Mouse (Mus musculus) CH12.LX (cell line): ENCODE measurements around the gene Glb1. TPM values are rescaled to one million over a fixed set of nuclear protein-coding genes. Genes with fewer than 3 reads are reported as not detected.
"Not testable (repeated sequence)": the region's sequence is repeated elsewhere in the genome, so short reads cannot be mapped to it uniquely, and the experiment has no call there.

ENCODE experiments used
- DNase-seq: peaks from one replicate; pipeline ENCODE4 v3.0.0-alpha.2; 2013; ENCODE audit errors: extremely low read depth
- H3K27ac ChIP-seq: 2 replicates; pipeline ENCODE4 v1.5.1; 2012; ENCODE audit warnings: low read depth, mild to moderate bottlenecking, control low read depth, moderate library complexity; ENCODE audit not compliant: insufficient read depth
- H3K27me3 ChIP-seq: replicated peaks from 2 replicates; pipeline ENCODE3; 2012; ENCODE audit warnings: inconsistent platforms
- H3K36me3 ChIP-seq, 2 experiments: replicated peaks in 1 of 2; 2 replicates each; pipeline versions ENCODE3 to v1.6.1; 2012; ENCODE audit warnings: inconsistent platforms in 1 of 2, low read length in 1 of 2, mild to moderate bottlenecking in 1 of 2, mixed read lengths in 1 of 2, moderate library complexity in 1 of 2; ENCODE audit not compliant: control insufficient read depth in 1 of 2, insufficient read depth in 1 of 2
- H3K4me1 ChIP-seq, 2 experiments: 2 replicates each; pipeline ENCODE4 v1.6.1; 2012; ENCODE audit warnings: inconsistent platforms in 1 of 2, moderate library complexity in 1 of 2; ENCODE audit not compliant: insufficient read depth in 2 of 2, control insufficient read depth in 1 of 2
- H3K4me2 ChIP-seq: 2 replicates; pipeline ENCODE4 v1.6.1; 2012; ENCODE audit warnings: low read depth, mild to moderate bottlenecking, control low read depth; ENCODE audit not compliant: poor library complexity, insufficient read depth, severe bottlenecking
- H3K4me3 ChIP-seq, 3 experiments: fragments of 150-350 bp in 1 of 3; sonication (generic) in 1 of 3; replicated peaks in 1 of 3; 2 replicates each; pipeline versions ENCODE3 to v1.5.1; 2011 to 2012; ENCODE audit warnings: low read depth in 2 of 3, low read length in 2 of 3, mild to moderate bottlenecking in 2 of 3, moderate library complexity in 2 of 3, control low read depth in 1 of 3, improper control_type of control experiment in 1 of 3, inconsistent platforms in 1 of 3, mixed read lengths in 1 of 3; ENCODE audit not compliant: poor library complexity in 1 of 3
- H3K79me2 ChIP-seq: replicated peaks from 2 replicates; pipeline ENCODE4 v1.6.1; 2012; ENCODE audit warnings: mild to moderate bottlenecking, moderate library complexity; ENCODE audit not compliant: control insufficient read depth, poor library complexity, insufficient read depth, severe bottlenecking; ENCODE audit errors: extremely low read depth
- H3K9ac ChIP-seq: 2 replicates; pipeline ENCODE4 v1.6.1; 2012; ENCODE audit warnings: low read depth, mild to moderate bottlenecking, control low read depth, moderate library complexity; ENCODE audit not compliant: insufficient read depth
- H3K9me3 ChIP-seq: replicated peaks from 2 replicates; pipeline ENCODE3; 2012; ENCODE audit warnings: low read length, inconsistent platforms, mixed read lengths
- CHD2 ChIP-seq: IDR thresholded peaks from 2 replicates; pipeline ENCODE4 v1.6.1; 2011; ENCODE audit warnings: low read length, improper control_type of control experiment
- CTCF ChIP-seq, 2 experiments: IDR thresholded peaks in 1 of 2; conservative IDR thresholded peaks in 1 of 2; 2 replicates each; pipeline ENCODE4 v1.5.1; 2011 to 2012; ENCODE audit warnings: low read depth in 2 of 2, low read length in 2 of 2, improper control_type of control experiment in 1 of 2, inconsistent platforms in 1 of 2, mild to moderate bottlenecking in 1 of 2, moderate library complexity in 1 of 2
- ELF1 ChIP-seq: IDR thresholded peaks from 2 replicates; pipeline ENCODE4 v1.6.1; 2014; ENCODE audit warnings: low read depth, mild to moderate bottlenecking, inconsistent platforms, low read length, improper control_type of control experiment
- HCFC1 ChIP-seq: IDR thresholded peaks from 2 replicates; pipeline ENCODE4 v1.6.1; 2012; ENCODE audit warnings: low read depth, mild to moderate bottlenecking, inconsistent platforms, low read length, improper control_type of control experiment
- JUN ChIP-seq: IDR thresholded peaks from 2 replicates; pipeline ENCODE4 v1.6.1; 2011; ENCODE audit warnings: low read depth, mild to moderate bottlenecking, low read length, improper control_type of control experiment, moderate library complexity; ENCODE audit not compliant: insufficient read depth
- NELFE ChIP-seq: IDR thresholded peaks from 2 replicates; pipeline ENCODE4 v1.6.1; 2011; ENCODE audit warnings: low read depth, low read length, improper control_type of control experiment
- NRF1 ChIP-seq: IDR thresholded peaks from 2 replicates; pipeline ENCODE4 v1.6.1; 2014; ENCODE audit warnings: low read depth, mild to moderate bottlenecking, inconsistent platforms, low read length, improper control_type of control experiment, moderate library complexity
- PAX5 ChIP-seq: IDR thresholded peaks from 2 replicates; pipeline ENCODE4 v1.6.1; 2012; ENCODE audit warnings: low read length, inconsistent platforms, mixed read lengths
- RAD21 ChIP-seq: IDR thresholded peaks from 2 replicates; pipeline ENCODE4 v1.6.1; 2011; ENCODE audit warnings: low read depth, mild to moderate bottlenecking, low read length, improper control_type of control experiment, moderate library complexity
- SMC3 ChIP-seq: IDR thresholded peaks from 2 replicates; pipeline ENCODE4 v1.6.1; 2011; ENCODE audit warnings: low read depth, low read length, improper control_type of control experiment
- UBTF ChIP-seq: IDR thresholded peaks from 2 replicates; pipeline ENCODE4 v1.6.1; 2012; ENCODE audit warnings: low read depth, mild to moderate bottlenecking, inconsistent platforms, low read length, improper control_type of control experiment, moderate library complexity
- ZC3H11A ChIP-seq: IDR thresholded peaks from 2 replicates; pipeline ENCODE4 v1.6.1; 2012; ENCODE audit warnings: low read depth, mild to moderate bottlenecking, inconsistent platforms, low read length, improper control_type of control experiment
- ZKSCAN1 ChIP-seq: IDR thresholded peaks from 2 replicates; pipeline ENCODE4 v1.6.1; 2012; ENCODE audit warnings: low read depth, inconsistent platforms, low read length, improper control_type of control experiment, borderline replicate concordance
- ZMIZ1 ChIP-seq: IDR thresholded peaks from 2 replicates; pipeline ENCODE4 v1.6.1; 2012; ENCODE audit warnings: low read depth, mild to moderate bottlenecking, inconsistent platforms, low read length, improper control_type of control experiment
- ZNF384 ChIP-seq: IDR thresholded peaks from 2 replicates; pipeline ENCODE4 v1.6.1; 2012; ENCODE audit warnings: low read depth, low read length, improper control_type of control experiment, inconsistent platforms
- dilution Hi-C: fragments of 300-500 bp; cut with MboI; formaldehyde crosslinking; loops from 2 replicates; pipeline ENCODE4 v1.14.3; 2020; ENCODE audit warnings: low sequenced_read_pairs; ENCODE audit not compliant: extremely low pct_unique_long_range_greater_than_20kb, extremely low pct_ligation_motif_present
- in situ Hi-C: fragments of 300-500 bp; cut with MboI; formaldehyde crosslinking; loops from 3 replicates; pipeline ENCODE4 v1.14.3; 2019; ENCODE audit warnings: low sequenced_read_pairs, low pct_ligation_motif_present, low pct_unique_long_range_greater_than_20kb, mixed read lengths
- polyA plus RNA-seq: library from polyadenylated mRNA; unstranded; fragments of >175 nt; gene quantifications from 2 replicates; pipeline ENCODE4 v1.2.1, GENCODE M21; 2012; ENCODE audit warnings: low read depth; ENCODE audit not compliant: insufficient read length
- total RNA-seq, 2 experiments: library from RNA; depleted of rRNA; stranded (reverse); fragments of 300-350 nt in 1 of 2; fragments of >200 nt in 1 of 2; gene quantifications; 2 replicates each; pipeline ENCODE4 v1.2.3; 2012 to 2014

The Glb1 gene
- total and polyA plus RNA-seq, 3 experiments: 25.7 to 40.7 (median 35.4) TPM

DNA sequence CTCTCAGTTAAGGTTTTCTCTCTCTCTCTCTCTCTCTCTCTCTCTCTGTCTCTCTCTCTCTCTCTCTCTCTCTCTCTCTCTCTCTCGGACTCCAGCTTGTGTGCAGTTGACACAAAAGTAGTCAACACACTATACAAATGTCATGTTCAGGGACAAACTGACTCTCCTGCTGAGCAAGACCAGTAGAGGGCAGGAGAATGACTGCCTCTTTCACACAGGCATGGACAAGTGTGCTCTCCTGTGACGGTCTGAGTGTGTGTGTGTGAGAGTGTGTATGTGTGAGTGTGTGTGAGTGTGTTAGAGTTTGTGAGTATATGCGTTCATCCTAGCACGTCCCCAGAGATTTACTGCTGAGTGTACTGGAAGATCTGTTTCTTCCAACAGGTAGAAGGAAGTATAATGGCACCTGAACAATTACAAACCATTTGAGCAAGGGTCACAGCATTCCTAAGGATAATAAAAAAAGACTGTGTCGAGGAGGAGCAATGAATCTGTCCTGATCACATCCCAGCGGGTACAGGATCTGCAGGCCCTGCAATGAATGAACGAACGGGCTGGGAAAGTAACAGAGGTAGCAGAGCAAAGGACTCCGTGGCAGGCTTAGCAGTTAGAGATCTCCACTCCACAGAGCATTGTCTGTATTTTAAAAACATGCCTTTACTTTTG lies 118.1 kb downstream of the Glb1 start:
- dilution Hi-C loops (no loop called here), in situ Hi-C loops (loop anchor here (5.0 kb wide), 1 partner anchor 63 kb away; no protein-coding TSS in a partner anchor)
- Histone ChIP-seq H3K36me3 (no peaks in the 10 kb centered on the region), H3K79me2 (no peaks in the 10 kb centered on the region), H3K4me2 (no peak overlapping the region), H3K4me1 (peaks cover 3 to 16% of the 10 kb centered on the region in 2 experiments; a peak in 3 of 4 replicates), H3K27ac (no peak overlapping the region), H3K27me3 (no peaks in the 10 kb centered on the region), H3K9ac (no peak overlapping the region), H3K9me3 (no peaks in the 10 kb centered on the region), H3K4me3 (no peak overlapping the region)
- TF ChIP-seq UBTF: no peak
- TF ChIP-seq NELFE: no peak
- peak in 1 of 2 experiments; percentile 63; a peak in 2 of 4 replicates for TF ChIP-seq CTCF (conservative IDR thresholded peaks at IDR 0.05 in 1 of 2, IDR thresholded peaks at IDR 0.05 in 1 of 2; ENCODE audit: low read depth in 2 of 2, low read length in 2 of 2)
- TF ChIP-seq ZMIZ1: no peak
- TF ChIP-seq RAD21: peak; percentile 34
- TF ChIP-seq SMC3: peak; percentile 46
- TF ChIP-seq PAX5: no peak
- no peak for DNase-seq

DNA sequence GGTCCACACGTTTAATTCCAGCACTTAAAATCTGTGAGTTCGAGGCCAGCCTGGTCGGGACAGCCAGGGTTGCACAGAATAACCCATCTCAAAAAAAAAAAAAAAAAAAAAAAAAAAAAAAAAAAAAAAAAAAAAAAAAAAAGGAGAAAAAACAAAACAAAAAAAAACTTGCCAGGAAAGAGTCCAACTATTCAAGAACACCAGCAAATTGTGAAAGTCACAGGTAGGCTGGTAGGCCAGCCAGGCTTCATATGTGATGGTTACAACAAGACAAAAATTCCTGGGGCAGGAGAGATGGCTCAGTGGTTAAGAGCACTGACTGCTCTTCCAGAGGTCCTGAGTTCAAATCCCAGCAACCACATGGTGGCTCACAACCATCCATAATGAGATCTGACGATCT lies 119.7 kb downstream of the Glb1 start:
- H3K36me3 ChIP-seq, H3K27ac ChIP-seq, in situ Hi-C loops, DNase-seq, H3K9me3 ChIP-seq, H3K27me3 ChIP-seq, dilution Hi-C loops, H3K9ac ChIP-seq, H3K4me2 ChIP-seq, H3K4me3 ChIP-seq, H3K79me2 ChIP-seq: not testable (repeated sequence)
- TF ChIP-seq ZNF384: peak; percentile 75
- peaks cover 6 to 16% of the 10 kb centered on the region in 2 experiments for H3K4me1 ChIP-seq

DNA sequence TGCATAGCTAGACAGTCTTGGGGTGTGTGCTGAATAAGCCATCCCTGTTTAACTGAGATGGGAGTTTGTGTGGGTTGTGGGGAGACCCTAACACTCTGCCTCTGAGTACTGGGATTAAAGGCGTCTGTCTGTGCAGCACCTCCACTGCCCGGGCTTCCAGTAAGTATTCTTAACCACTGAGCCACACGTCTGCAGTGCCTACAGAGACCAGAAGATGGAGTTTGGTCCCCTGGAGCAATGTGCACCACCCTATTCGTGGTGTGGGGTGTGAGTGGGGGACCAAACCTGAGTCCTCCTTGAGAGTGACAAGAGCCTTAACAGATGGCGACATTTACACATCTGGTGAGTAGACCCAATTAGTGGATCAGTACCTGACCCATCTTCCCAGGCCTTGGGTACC lies 121.2 kb downstream of the Glb1 start:
- H3K9me3 ChIP-seq: no peaks in the 10 kb centered on the region
- no peak overlapping the region for H3K4me2 ChIP-seq
- H3K79me2 ChIP-seq: no peaks in the 10 kb centered on the region
- no peak overlapping the region for H3K9ac ChIP-seq
- DNase-seq: no peak
- H3K4me1 ChIP-seq: peaks cover 6 to 23% of the 10 kb centered on the region in 2 experiments
- H3K4me3 ChIP-seq: no peak overlapping the region
- no peak overlapping the region for H3K27ac ChIP-seq
- in situ Hi-C loops (no loop called here), dilution Hi-C loops (no loop called here)
- TF ChIP-seq CTCF (conservative IDR thresholded peaks at IDR 0.05 in 1 of 2, IDR thresholded peaks at IDR 0.05 in 1 of 2; ENCODE audit: low read depth in 2 of 2, low read length in 2 of 2): peak in 1 of 2 experiments; percentile 58; a peak in 3 of 4 replicates
- TF ChIP-seq ZKSCAN1: no peak
- no peak for TF ChIP-seq NRF1
- peak; percentile 60 for TF ChIP-seq SMC3
- no peak for TF ChIP-seq ZC3H11A
- no peak for TF ChIP-seq CHD2
- TF ChIP-seq JUN: no peak
- no peak for TF ChIP-seq HCFC1
- no peak for TF ChIP-seq ELF1
- TF ChIP-seq RAD21: peak; percentile 24
- no peaks in the 10 kb centered on the region for H3K36me3 ChIP-seq
- no peaks in the 10 kb centered on the region for H3K27me3 ChIP-seq
